Mouse (Mus musculus) thymus, postnatal 25 days (tissue): ENCODE measurements around the gene Ksr2.

Source experiments
- DNase-seq: peaks from one replicate; pipeline ENCODE4 v3.0.0; 2022

Ksr2 gene

DNA sequence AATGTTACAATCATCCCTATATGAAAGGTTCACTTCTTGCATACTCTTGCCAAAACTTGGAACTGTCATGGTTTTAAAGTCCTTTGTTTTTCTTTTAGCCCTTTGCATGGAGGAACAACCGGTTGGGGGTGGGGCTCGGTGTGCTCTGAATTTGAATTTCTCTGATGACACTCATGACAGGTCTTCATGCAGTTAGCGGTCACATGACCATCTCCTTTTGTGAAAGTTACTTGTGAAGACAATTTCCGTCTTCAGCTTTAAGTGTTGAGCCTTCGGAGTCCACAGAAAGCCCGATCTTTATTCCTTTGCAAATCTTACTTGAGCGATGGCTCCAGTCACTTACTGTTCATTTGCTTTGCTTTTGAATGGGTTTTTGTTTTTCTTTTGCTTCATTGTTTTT is 397.1 kb downstream of the Ksr2 start:
- DNase-seq = no peak

DNA sequence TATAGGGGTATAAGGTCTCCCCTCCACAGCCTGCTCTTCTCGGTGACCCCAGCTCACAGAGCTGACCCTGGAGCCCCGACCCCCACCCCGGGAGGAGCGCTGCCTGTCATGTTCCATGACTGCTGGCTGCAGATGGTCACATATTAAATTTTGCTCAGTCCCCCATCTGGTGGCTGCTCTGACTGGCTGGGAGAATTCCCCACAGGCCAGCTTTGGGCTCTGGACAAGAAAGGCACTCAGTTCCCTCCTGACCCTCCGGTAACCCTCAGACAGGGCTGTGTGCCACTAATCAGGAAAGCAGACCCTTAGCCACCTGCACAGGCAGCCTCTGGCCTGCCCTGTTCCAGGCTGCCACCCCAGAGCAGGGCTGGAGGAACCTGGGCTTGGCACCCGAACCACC is 405.0 kb downstream of the Ksr2 start:
- DNase-seq = no peak

DNA sequence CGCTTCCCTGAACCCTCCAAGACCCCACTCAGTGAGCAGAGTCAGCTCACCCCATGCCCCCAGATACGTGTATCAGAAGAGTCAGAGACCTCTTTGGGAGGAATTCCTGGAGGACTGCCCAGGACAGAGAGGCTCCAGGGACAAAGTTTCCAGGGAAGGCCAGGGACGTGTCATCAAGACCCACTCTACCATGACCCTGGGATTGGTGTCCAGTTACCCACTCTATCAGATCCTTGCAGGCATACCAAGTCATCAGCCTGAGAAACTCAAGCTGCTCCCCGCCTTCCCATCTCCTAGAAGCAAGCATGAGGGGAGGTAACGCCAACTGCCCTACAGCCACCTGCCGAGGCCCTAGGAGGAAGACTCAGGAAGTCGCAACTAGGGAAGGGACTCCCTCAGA is 406.6 kb downstream of the Ksr2 start:
- no peak for DNase-seq

DNA sequence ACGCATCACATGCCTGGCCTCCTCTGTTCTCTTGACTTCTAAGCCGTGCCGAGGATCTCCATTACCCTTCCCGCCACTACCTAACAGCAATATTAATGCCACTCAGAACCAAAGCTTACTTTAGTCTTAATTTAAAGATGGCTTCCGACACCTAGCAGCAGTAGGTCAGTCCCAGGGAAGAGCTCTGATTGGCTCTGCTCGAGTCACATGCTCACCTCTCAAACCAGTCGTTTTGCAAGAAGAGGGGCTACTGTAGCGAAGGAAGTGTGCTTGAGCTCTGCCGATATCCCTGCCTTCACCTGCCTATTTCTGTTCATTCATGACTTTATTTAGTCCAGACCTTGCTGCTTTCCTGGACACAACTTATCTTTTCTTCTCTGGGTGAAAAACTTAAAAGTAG is 410.0 kb downstream of the Ksr2 start:
- DNase-seq = no peak

DNA sequence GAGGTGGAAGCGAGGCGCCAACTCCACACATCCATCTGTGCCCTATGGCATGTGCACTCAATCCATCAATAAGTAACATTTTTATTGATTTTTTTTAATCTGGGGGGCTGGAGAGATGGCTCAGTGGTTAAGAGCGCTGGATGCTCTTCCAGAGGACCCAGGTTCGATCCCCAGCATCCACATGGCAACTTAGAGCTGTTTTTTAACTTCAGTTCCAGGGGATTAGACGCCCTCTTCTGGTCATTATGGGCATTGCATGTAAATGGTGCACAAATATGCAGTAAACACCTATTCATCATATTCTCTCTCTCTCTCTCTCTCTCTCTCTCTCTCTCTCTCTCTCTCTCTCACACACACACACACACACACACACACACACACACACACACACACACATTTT is 410.7 kb downstream of the Ksr2 start:
- no peak for DNase-seq
